Mouse (Mus musculus) C2C12 (cell line): ENCODE data around the gene Pcnx2. TPM values are rescaled to one million over a fixed set of nuclear protein-coding genes. Genes with fewer than 3 reads are reported as not detected.
A peak's percentile ranks its signal among the peaks of the same experiment; 100 is the strongest.

ENCODE experiments used
- H3K27me3 ChIP-seq: one replicate; pipeline ENCODE4 v1.6.1; 2011; ENCODE audit not compliant: control insufficient read depth, insufficient read depth, insufficient read length
- H3K36me3 ChIP-seq: one replicate; pipeline ENCODE4 v1.6.1; 2011; ENCODE audit not compliant: control insufficient read depth, insufficient read depth
- H3K4me3 ChIP-seq: one replicate; pipeline ENCODE4 v1.5.1; 2011; ENCODE audit warnings: mild to moderate bottlenecking, control low read depth; ENCODE audit not compliant: poor library complexity, insufficient read depth, severe bottlenecking
- H3K79me2 ChIP-seq: one replicate; pipeline ENCODE4 v1.6.1; 2011; ENCODE audit not compliant: control insufficient read depth, insufficient read depth
- H3K79me3 ChIP-seq: one replicate; pipeline ENCODE4 v1.6.1; 2011; ENCODE audit warnings: low read depth, control low read depth
- H3ac ChIP-seq: one replicate; pipeline ENCODE3; 2011; ENCODE audit warnings: low read depth; ENCODE audit not compliant: control insufficient read depth, insufficient read length
- CEBPB ChIP-seq: IDR thresholded peaks from one replicate; pipeline ENCODE4 v1.6.1; 2011; ENCODE audit warnings: low read depth, mild to moderate bottlenecking, control low read depth, moderate library complexity
- CTCF ChIP-seq: IDR thresholded peaks from one replicate; pipeline ENCODE4 v1.5.1; 2011; ENCODE audit not compliant: control insufficient read depth, insufficient read depth, insufficient read length
- FOSL1 ChIP-seq: IDR thresholded peaks from one replicate; pipeline ENCODE4 v1.8.0; 2011; ENCODE audit warnings: mild to moderate bottlenecking, low read length; ENCODE audit not compliant: poor library complexity, insufficient read depth, severe bottlenecking
- MAX ChIP-seq: IDR thresholded peaks from one replicate; pipeline ENCODE4 v1.6.1; 2011; ENCODE audit warnings: mild to moderate bottlenecking, control low read depth
- MYOD1 ChIP-seq: IDR thresholded peaks from one replicate; pipeline ENCODE4 v1.6.1; 2011; ENCODE audit warnings: low read depth; ENCODE audit not compliant: control insufficient read depth, insufficient read length
- MYOG ChIP-seq: IDR thresholded peaks from one replicate; pipeline ENCODE4 v1.6.1; 2011; ENCODE audit not compliant: control insufficient read depth, insufficient read length; ENCODE audit errors: extremely low read depth
- USF1 ChIP-seq: IDR thresholded peaks from one replicate; pipeline ENCODE4 v1.6.1; 2011; ENCODE audit warnings: low read depth, mild to moderate bottlenecking, control low read depth, moderate library complexity
- polyA plus RNA-seq: library from polyadenylated mRNA; unstranded; fragments of >200 nt; fragmentation: generic; extraction: Trizol; gene quantifications from one replicate; pipeline ENCODE4 v1.2.1, GENCODE M21; 2012; ENCODE audit warnings: missing spikeins

The Pcnx2 gene
- polyA plus RNA-seq, 1 experiment, result not detected

DNA sequence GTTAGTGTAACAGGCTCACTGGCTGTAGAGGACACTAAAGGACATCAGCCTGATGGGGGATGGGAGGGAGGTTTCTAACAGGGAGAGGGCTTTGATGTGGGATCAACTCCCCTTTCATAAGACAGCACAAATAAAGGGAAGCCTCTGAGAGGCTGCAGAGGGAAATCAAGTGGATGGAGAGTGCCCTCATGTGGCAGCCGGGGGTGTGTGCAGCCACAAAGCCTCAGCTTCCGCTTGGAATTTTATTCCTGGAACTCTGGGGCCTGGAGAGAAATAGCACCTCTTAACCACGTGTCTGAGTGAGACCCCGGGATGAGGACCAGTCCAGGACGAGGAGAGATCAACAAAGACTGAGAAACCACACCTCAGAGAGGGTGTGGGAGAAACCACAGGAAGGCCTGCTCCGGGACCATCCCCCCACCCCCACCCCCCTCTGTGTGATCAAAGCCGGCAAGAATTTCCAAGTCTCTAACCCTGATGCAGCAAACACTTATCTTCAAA lies 27.2 kb downstream of the Pcnx2 start:
- H3K27me3 ChIP-seq, result peaks cover 35% of the 10 kb centered on the region
- H3K79me2 ChIP-seq, result no peaks in the 10 kb centered on the region
- H3K79me3 ChIP-seq, result no peaks in the 10 kb centered on the region
- no peaks in the 10 kb centered on the region for H3K36me3 ChIP-seq
- H3K4me3 ChIP-seq, result no peak overlapping the region
- no peak overlapping the region for H3ac ChIP-seq
- TF ChIP-seq CEBPB, result no peak
- TF ChIP-seq CTCF, result peak; percentile 75

DNA sequence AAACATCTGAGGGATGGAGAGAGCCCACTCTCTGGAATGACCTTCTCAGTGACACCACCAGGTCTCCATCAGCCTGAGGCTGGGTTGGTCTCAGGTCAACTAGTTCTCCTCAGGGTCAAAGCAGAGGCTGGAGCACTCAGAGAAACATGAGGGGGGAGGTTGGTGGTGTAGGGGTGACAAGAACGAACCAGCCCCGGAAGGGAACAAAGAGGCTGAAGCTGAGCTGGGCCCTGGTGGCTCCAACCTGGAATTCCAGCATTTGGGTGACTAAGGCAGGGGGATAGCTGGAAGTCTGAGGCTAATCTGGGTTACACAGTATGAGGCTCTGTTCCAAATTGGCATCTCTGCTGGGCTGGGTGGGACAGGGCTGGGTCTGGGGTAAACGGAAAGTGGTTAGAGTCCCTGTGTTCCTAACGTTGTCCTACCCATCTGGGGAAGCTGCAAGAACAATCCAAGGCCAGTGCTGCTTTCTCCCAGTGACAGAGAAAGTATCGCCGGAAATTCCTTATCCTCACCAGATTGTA lies 27.9 kb downstream of the Pcnx2 start:
- H3K79me3 ChIP-seq, result no peaks in the 10 kb centered on the region
- no peak for TF ChIP-seq USF1
- TF ChIP-seq FOSL1, result no peak
- TF ChIP-seq MAX, result no peak
- no peak for TF ChIP-seq CEBPB
- TF ChIP-seq CTCF, result no peak
- TF ChIP-seq MYOD1, result no peak
- no peak for TF ChIP-seq MYOG
- H3ac ChIP-seq, result no peak overlapping the region
- H3K36me3 ChIP-seq, result no peaks in the 10 kb centered on the region
- no peaks in the 10 kb centered on the region for H3K79me2 ChIP-seq
- no peak overlapping the region for H3K4me3 ChIP-seq
- peaks cover 37% of the 10 kb centered on the region for H3K27me3 ChIP-seq

DNA sequence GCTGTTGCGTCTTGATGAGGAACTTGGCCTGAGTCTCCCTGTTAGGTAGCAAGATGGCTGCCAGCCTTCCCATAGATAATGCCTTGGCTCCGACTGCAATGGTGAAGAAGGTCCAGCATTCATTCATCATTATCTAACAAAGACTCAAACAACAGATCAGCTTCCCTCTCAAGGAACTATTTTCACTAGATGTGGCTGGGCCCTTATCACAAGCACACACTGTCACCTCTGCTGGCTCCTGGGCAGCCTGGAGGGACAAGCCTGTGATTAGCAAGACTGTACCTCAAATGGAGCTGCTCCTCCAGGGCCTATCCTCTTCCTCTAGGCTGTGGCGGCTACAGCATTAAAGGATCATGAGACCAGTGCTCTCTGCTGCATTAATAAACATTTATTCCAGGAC lies 28.4 kb downstream of the Pcnx2 start:
- Histone ChIP-seq H3K27me3 (peaks cover 40% of the 10 kb centered on the region), H3K4me3 (no peak overlapping the region), H3K79me2 (no peaks in the 10 kb centered on the region), H3K36me3 (no peaks in the 10 kb centered on the region), H3K79me3 (no peaks in the 10 kb centered on the region), H3ac (no peak overlapping the region)
- TF ChIP-seq CTCF (no peak), MYOD1 (no peak)

DNA sequence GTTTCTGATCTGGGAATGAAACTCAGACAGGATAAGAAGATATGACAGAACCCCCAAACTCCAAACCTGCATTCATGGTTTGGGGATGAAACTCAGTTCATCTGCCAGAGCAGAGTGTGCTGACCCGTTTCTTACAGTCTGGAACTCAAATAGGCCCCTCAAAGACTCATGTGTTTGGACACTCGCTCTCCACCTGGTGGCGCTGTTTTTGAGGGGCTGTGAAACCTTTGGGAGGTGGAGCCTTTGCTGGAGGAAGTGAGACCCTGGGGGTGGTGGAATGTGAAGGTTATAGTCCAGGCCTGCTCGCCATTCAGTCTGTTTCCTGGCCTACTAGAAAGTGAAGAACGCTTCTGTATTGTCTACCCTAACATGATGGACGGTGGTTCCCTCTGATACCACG lies 29.6 kb downstream of the Pcnx2 start:
- peaks cover 38% of the 10 kb centered on the region for H3K27me3 ChIP-seq
- H3K79me2 ChIP-seq, result no peaks in the 10 kb centered on the region
- TF ChIP-seq FOSL1, result no peak
- no peak for TF ChIP-seq CEBPB
- TF ChIP-seq MYOD1, result no peak
- TF ChIP-seq MYOG, result no peak
- TF ChIP-seq MAX, result no peak
- no peak for TF ChIP-seq CTCF
- no peak for TF ChIP-seq USF1
- no peaks in the 10 kb centered on the region for H3K79me3 ChIP-seq
- H3K4me3 ChIP-seq, result no peak overlapping the region
- no peaks in the 10 kb centered on the region for H3K36me3 ChIP-seq
- H3ac ChIP-seq, result no peak overlapping the region

DNA sequence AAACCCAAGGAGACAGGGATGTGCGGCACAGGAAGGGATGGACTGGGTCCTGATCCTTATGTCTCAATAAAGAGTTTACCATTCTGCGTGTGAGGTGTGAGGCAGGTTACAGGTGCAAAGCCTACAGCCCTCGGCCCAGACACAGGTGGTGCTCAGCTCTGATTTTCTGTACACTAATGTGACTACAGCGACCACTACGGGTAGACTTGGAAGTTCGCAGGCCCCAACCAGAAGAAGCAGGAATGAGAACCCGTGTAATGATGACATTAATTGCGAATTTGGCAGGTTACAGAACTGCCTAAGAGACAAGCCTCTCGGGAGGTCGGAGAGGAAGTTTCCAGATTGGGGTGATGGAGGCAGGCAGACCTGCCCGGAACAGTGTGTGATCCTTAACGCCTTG lies 32.0 kb downstream of the Pcnx2 start:
- TF ChIP-seq CTCF (no peak), FOSL1 (no peak), MYOG (no peak), MAX (no peak), MYOD1 (no peak), USF1 (no peak), CEBPB (no peak)
- Histone ChIP-seq H3K79me3 (no peaks in the 10 kb centered on the region), H3K4me3 (no peak overlapping the region), H3K79me2 (no peaks in the 10 kb centered on the region), H3K36me3 (no peaks in the 10 kb centered on the region), H3ac (no peak overlapping the region), H3K27me3 (peaks cover 41% of the 10 kb centered on the region)

DNA sequence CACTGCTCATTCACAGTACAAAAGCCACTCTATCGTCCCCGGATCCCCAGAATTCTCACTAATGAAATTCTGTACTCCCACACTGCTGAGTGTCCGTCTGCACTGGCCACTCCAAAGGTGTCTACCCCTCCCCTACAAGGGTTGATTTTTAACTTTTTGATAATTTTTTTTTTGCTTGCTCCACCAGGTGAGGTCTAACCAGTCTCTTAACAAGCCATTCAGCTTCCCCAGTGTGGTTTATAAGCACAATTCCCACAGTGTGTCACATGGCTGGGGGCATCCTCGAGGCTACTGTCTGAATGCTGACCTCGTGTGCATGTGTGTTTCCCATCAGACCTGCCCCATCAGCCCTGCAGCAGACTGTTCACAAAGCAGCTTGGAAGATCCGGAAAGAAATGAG lies 40.9 kb downstream of the Pcnx2 start:
- peaks cover 18% of the 10 kb centered on the region for H3K27me3 ChIP-seq
- TF ChIP-seq FOSL1, result no peak
- no peak for TF ChIP-seq MYOD1
- TF ChIP-seq MAX, result no peak
- TF ChIP-seq CTCF, result no peak
- no peak for TF ChIP-seq USF1
- TF ChIP-seq MYOG, result no peak
- no peak for TF ChIP-seq CEBPB
- H3K79me2 ChIP-seq, result no peaks in the 10 kb centered on the region
- H3K36me3 ChIP-seq, result no peaks in the 10 kb centered on the region
- H3ac ChIP-seq, result no peak overlapping the region
- H3K79me3 ChIP-seq, result no peaks in the 10 kb centered on the region
- H3K4me3 ChIP-seq, result no peak overlapping the region
